14 mouse cellular contexts compared by ENCODE assay signal in genomic region chr2:104466908-104467616, GRCm38 (mm10). TPM values are rescaled to one million over a fixed set of nuclear protein-coding genes. Genes with fewer than 3 reads are reported as not detected.
A peak's percentile ranks its signal among the peaks of the same experiment; 100 is the strongest.
DNase-seq lines count a peak whose midpoint lies in the region; ATAC-seq lines count a peak whose summit lies in the region.
"Had no signal": no experiment of that assay in that cellular context is flagged by ENCODE, and none has a peak within 500 bp of the region (broad histone marks: within the 10 kb centered on the region; RNA-seq: fewer than 3 reads in every experiment).

No protein-coding gene starts in this region.

- no peaks in the 10 kb centered on the region for H3K9me3 ChIP-seq in heart, embryonic 11.5 days (replicated peaks; ENCODE audit: control insufficient read depth, low read length)
- H3K9me3 ChIP-seq in limb, embryonic 15.5 days: no peaks in the 10 kb centered on the region
- H3K9me3 ChIP-seq: neural tube, embryonic 12.5 days had no signal

- H3K4me3 ChIP-seq in heart, embryonic 11.5 days (ENCODE audit: low read depth, low read length): no peak overlapping the region
- H3K4me3 ChIP-seq in limb, embryonic 15.5 days: no peak overlapping the region
- H3K4me3 ChIP-seq: neural tube, embryonic 12.5 days had no signal

- peak overlapping the region; percentile 55 for H3K4me2 ChIP-seq in heart, embryonic 11.5 days
- no peak overlapping the region for H3K4me2 ChIP-seq in limb, embryonic 15.5 days
- H3K4me2 ChIP-seq: neural tube, embryonic 12.5 days had no signal

- peaks cover 27% of the 10 kb centered on the region for H3K4me1 ChIP-seq in heart, embryonic 11.5 days (ENCODE audit: control insufficient read depth, insufficient read depth, low read length)
- peaks cover 9% of the 10 kb centered on the region for H3K4me1 ChIP-seq in limb, embryonic 15.5 days
- H3K4me1 ChIP-seq: neural tube, embryonic 12.5 days had no signal

- no peak for DNase-seq in cerebellum, adult 8-10 months
- peak; percentile 22 for DNase-seq in kidney, postnatal 14 days
- DNase-seq in kidney, postnatal 4 days: no peak
- DNase-seq in spleen, postnatal 14 days (ENCODE audit: low spot score in 2 of 2): no peak
- no peak for DNase-seq in lung, postnatal 14 days
- DNase-seq: adrenal gland, postnatal 14 days; kidney, postnatal 10 days; right cerebral cortex, postnatal 25 days; thymus, postnatal 25 days had no signal

- no peaks in the 10 kb centered on the region for H3K27me3 ChIP-seq in heart, embryonic 11.5 days (ENCODE audit: control insufficient read depth, insufficient read depth, low read length)
- no peaks in the 10 kb centered on the region for H3K27me3 ChIP-seq in limb, embryonic 15.5 days
- H3K27me3 ChIP-seq: neural tube, embryonic 12.5 days had no signal

- peak overlapping the region; percentile 98 for H3K27ac ChIP-seq in heart, embryonic 11.5 days (ENCODE audit: low read depth, low read length)
- H3K27ac ChIP-seq in limb, embryonic 15.5 days: peak overlapping the region; percentile 43; the same call in 1 of the 2 replicates
- H3K27ac ChIP-seq: neural tube, embryonic 12.5 days had no signal

- H3K9ac ChIP-seq in heart, embryonic 11.5 days (ENCODE audit: low read depth, low read length): peak overlapping the region; percentile 58; the same call in 1 of the 2 replicates
- H3K9ac ChIP-seq in limb, embryonic 15.5 days: no peak overlapping the region
- H3K9ac ChIP-seq: neural tube, embryonic 12.5 days had no signal

- no peaks in the 10 kb centered on the region for H3K36me3 ChIP-seq in heart, embryonic 11.5 days (ENCODE audit: control insufficient read depth, insufficient read depth, low read length)
- peaks cover 6% of the 10 kb centered on the region; the same call in 1 of the 2 replicates for H3K36me3 ChIP-seq in limb, embryonic 15.5 days
- H3K36me3 ChIP-seq: neural tube, embryonic 12.5 days had no signal

- peak; percentile 60; the same call in 1 of the 2 replicates for ATAC-seq in cerebellum, adult (ENCODE audit: insufficient number of reproducible peaks, low FRiP score, low TSS enrichment)
- ATAC-seq in heart, embryonic 11.5 days (replicated peaks; ENCODE audit: insufficient number of reproducible peaks, low FRiP score, low TSS enrichment): peak; percentile 77; the same call in 1 of the 2 replicates
- peak; percentile 52; the same call in 1 of the 2 replicates for ATAC-seq in limb, embryonic 15.5 days (ENCODE audit: insufficient number of reproducible peaks, low FRiP score, low TSS enrichment, low read depth)

- 34% methylated on average over 9 of the region's 9 CpGs for WGBS in heart, embryonic 11.5 days (ENCODE audit: insufficient replicate concordance)
- 36% methylated on average over 9 of the region's 9 CpGs for WGBS in limb, embryonic 15.5 days

RNA-seq across cellular contexts. Expression of gene Hipk3, which starts 27.2 kb away (rescaled TPM):
- 48.1 and 61.9 TPM in 2 replicates for polyA plus RNA-seq in heart, embryonic 11.5 days (2014; fragmentation: Nextera tagmentation; extraction: Ambion mirVana)
- polyA plus RNA-seq in limb, embryonic 15.5 days (2015; fragmentation: Nextera tagmentation; extraction: Ambion mirVana): 14.9 and 17.7 TPM in 2 replicates

RNA-seq across cellular contexts. Expression of gene D430041D05Rik, which starts 56.2 kb away (rescaled TPM):
- 0.30 and 0.34 TPM in 2 replicates for polyA plus RNA-seq in heart, embryonic 11.5 days (2014; fragmentation: Nextera tagmentation; extraction: Ambion mirVana)
- 0.76 and 0.87 TPM in 2 replicates for polyA plus RNA-seq in limb, embryonic 15.5 days (2015; fragmentation: Nextera tagmentation; extraction: Ambion mirVana)
- polyA plus RNA-seq: liver, adult 2 months had no signal
